18 mouse cellular contexts compared by ENCODE assay signal in genomic region chr15:74059564-74059963, GRCm38 (mm10).
DNase-seq lines count a peak whose midpoint lies in the region; ATAC-seq and TF ChIP-seq lines count a peak whose summit lies in the region.
"Had no signal": no experiment of that assay in that cellular context is flagged by ENCODE, and none has a peak within 500 bp of the region (broad histone marks: within the 10 kb centered on the region; RNA-seq: fewer than 3 reads in every experiment).

No protein-coding gene starts in this region.

- no peak overlapping the region for H3K9ac ChIP-seq in hindbrain, postnatal 0 days (replicated peaks; ENCODE audit: low read length)
- H3K9ac ChIP-seq: limb, embryonic 12.5 days; liver, embryonic 13.5 days; lung, embryonic 15.5 days; midbrain, embryonic 12.5 days had no signal

- H3K4me3 ChIP-seq in hindbrain, postnatal 0 days (ENCODE audit: low read length) = no peak overlapping the region
- H3K4me3 ChIP-seq in hindbrain, embryonic 10.5 days = no peak overlapping the region
- H3K4me3 ChIP-seq: limb, embryonic 12.5 days; liver, embryonic 13.5 days; lung, embryonic 15.5 days; midbrain, embryonic 12.5 days had no signal

- H3K9me3 ChIP-seq in hindbrain, postnatal 0 days (ENCODE audit: low read length) = no peaks in the 10 kb centered on the region
- no peaks in the 10 kb centered on the region for H3K9me3 ChIP-seq in hindbrain, embryonic 10.5 days
- H3K9me3 ChIP-seq: limb, embryonic 12.5 days; liver, embryonic 13.5 days; lung, embryonic 15.5 days; midbrain, embryonic 12.5 days had no signal

- peak; percentile 75 for ATAC-seq in hindbrain, postnatal 0 days

- no peaks in the 10 kb centered on the region for H3K36me3 ChIP-seq in hindbrain, postnatal 0 days (ENCODE audit: insufficient read depth, low read length)
- no peaks in the 10 kb centered on the region for H3K36me3 ChIP-seq in hindbrain, embryonic 10.5 days
- H3K36me3 ChIP-seq: limb, embryonic 12.5 days; liver, embryonic 13.5 days; lung, embryonic 15.5 days; midbrain, embryonic 12.5 days had no signal

- H3K27ac ChIP-seq in hindbrain, postnatal 0 days = no peak overlapping the region
- no peak overlapping the region for H3K27ac ChIP-seq in hindbrain, embryonic 10.5 days
- H3K27ac ChIP-seq: limb, embryonic 12.5 days; liver, embryonic 13.5 days; lung, embryonic 15.5 days; macrophage; midbrain, embryonic 12.5 days had no signal

- no peak overlapping the region for H3K4me2 ChIP-seq in hindbrain, postnatal 0 days (ENCODE audit: low read depth, low read length)
- H3K4me2 ChIP-seq: limb, embryonic 12.5 days; liver, embryonic 13.5 days; lung, embryonic 15.5 days; midbrain, embryonic 12.5 days had no signal

- WGBS in hindbrain, postnatal 0 days = 49% methylated on average over 6 of the region's 6 CpGs
- WGBS in hindbrain, embryonic 10.5 days = 91% methylated on average over 6 of the region's 6 CpGs

- peaks cover 5% of the 10 kb centered on the region; the same call in 1 of the 2 replicates for H3K4me1 ChIP-seq in hindbrain, postnatal 0 days (ENCODE audit: insufficient read depth, low read length)
- peaks cover 11% of the 10 kb centered on the region; the same call in 1 of the 2 replicates for H3K4me1 ChIP-seq in hindbrain, embryonic 10.5 days (replicated peaks)
- H3K4me1 ChIP-seq: limb, embryonic 12.5 days; liver, embryonic 13.5 days; lung, embryonic 15.5 days had no signal

- H3K27me3 ChIP-seq in hindbrain, postnatal 0 days (ENCODE audit: insufficient read depth, low read length) = peaks cover 5% of the 10 kb centered on the region; the same call in 1 of the 2 replicates
- H3K27me3 ChIP-seq in hindbrain, embryonic 10.5 days (ENCODE audit: insufficient read depth, poor library complexity, severe bottlenecking) = no peaks in the 10 kb centered on the region
- H3K27me3 ChIP-seq: liver, embryonic 13.5 days; lung, embryonic 15.5 days; midbrain, embryonic 12.5 days had no signal

- TF ChIP-seq CTCF in hindbrain, postnatal 0 days (IDR thresholded peaks at IDR 0.05; ENCODE audit: low read depth) = no peak

- intact Hi-C loops in heart, postnatal 25 days (cut with DNase I) = no loop called here

- peak; percentile 79 for DNase-seq in hindbrain, postnatal 0 days (ENCODE audit: low spot score)
- DNase-seq in hindbrain, embryonic 10.5 days (ENCODE audit: low spot score) = no peak
- peak; percentile 31 for DNase-seq in right cerebral cortex, postnatal 14 days
- DNase-seq in right cerebral cortex, postnatal 36 days (ENCODE audit: low spot score in 2 of 2) = no peak
- peak; percentile 76 for DNase-seq in cerebellum, adult 8-10 months
- no peak for DNase-seq in heart, postnatal 25 days (ENCODE audit: low spot score)
- no peak for DNase-seq in thymus, postnatal 10 days (ENCODE audit: low spot score in 2 of 2)
- DNase-seq: adrenal gland, postnatal 14 days; heart, adult 11 months; kidney, adult 8-10 months; kidney, postnatal 25 days; liver, embryonic 13.5 days; spleen, adult 18-20 months; thymus, adult 18-20 months had no signal

Comparison
In these comparisons a context has a peak if more than half of its experiments do, and no peak if none do; other contexts are left out.
1. DNase-seq: peak in hindbrain, postnatal 0 days (single experiment), right cerebral cortex, postnatal 14 days (single experiment) and cerebellum, adult 8-10 months (single experiment); none in hindbrain, embryonic 10.5 days (single experiment), right cerebral cortex, postnatal 36 days (0 of 2), heart, postnatal 25 days (single experiment) and thymus, postnatal 10 days (0 of 2).